In genomic region chr1:87108564-87108963, GRCm38 (mm10) we compare ENCODE assay signal across 40 mouse cellular contexts. TPM values are rescaled to one million over a fixed set of nuclear protein-coding genes. Genes with fewer than 3 reads are reported as not detected.
"Had no signal": no experiment of that assay in that cellular context is flagged by ENCODE, and none has a peak within 500 bp of the region (broad histone marks: within the 10 kb centered on the region; RNA-seq: fewer than 3 reads in every experiment).

No protein-coding gene starts in this region.

- H3K4me3 ChIP-seq: heart, adult 2 months; heart, embryonic 10.5 days; heart, embryonic 12.5 days; heart, embryonic 13.5 days; heart, embryonic 15.5 days; hindbrain, embryonic 10.5 days; hindbrain, embryonic 12.5 days; hindbrain, embryonic 13.5 days; hindbrain, embryonic 15.5 days; kidney, embryonic 15.5 days; layer of hippocampus, adult 2 months had no signal

- H3K4me1 ChIP-seq: heart, embryonic 10.5 days; heart, embryonic 12.5 days; heart, embryonic 13.5 days; heart, embryonic 15.5 days; hindbrain, embryonic 10.5 days; hindbrain, embryonic 12.5 days; hindbrain, embryonic 13.5 days; hindbrain, embryonic 15.5 days; kidney, embryonic 15.5 days had no signal

- H3K27ac ChIP-seq: heart, adult 2 months; heart, embryonic 10.5 days; heart, embryonic 13.5 days; heart, embryonic 15.5 days; hindbrain, embryonic 10.5 days; hindbrain, embryonic 12.5 days; hindbrain, embryonic 13.5 days; hindbrain, embryonic 14.5 days; hindbrain, embryonic 15.5 days; hindbrain, postnatal 0 days; kidney, embryonic 15.5 days; kidney, postnatal 0 days; layer of hippocampus, adult 2 months had no signal

- H3K9ac ChIP-seq: heart, embryonic 12.5 days; heart, embryonic 13.5 days; heart, embryonic 15.5 days; hindbrain, embryonic 12.5 days; hindbrain, embryonic 13.5 days; hindbrain, embryonic 14.5 days; hindbrain, embryonic 15.5 days; kidney, embryonic 15.5 days had no signal

- H3K4me2 ChIP-seq: heart, embryonic 11.5 days; heart, embryonic 12.5 days; heart, embryonic 13.5 days; heart, embryonic 15.5 days; hindbrain, embryonic 12.5 days; hindbrain, embryonic 13.5 days; hindbrain, embryonic 14.5 days; hindbrain, embryonic 15.5 days; kidney, embryonic 15.5 days had no signal

- H3K36me3 ChIP-seq: heart, embryonic 10.5 days; heart, embryonic 12.5 days; heart, embryonic 13.5 days; heart, embryonic 15.5 days; hindbrain, embryonic 10.5 days; hindbrain, embryonic 12.5 days; hindbrain, embryonic 13.5 days; hindbrain, embryonic 15.5 days; kidney, embryonic 15.5 days had no signal

- H3K9me3 ChIP-seq: heart, embryonic 10.5 days; heart, embryonic 12.5 days; heart, embryonic 13.5 days; heart, embryonic 15.5 days; hindbrain, embryonic 10.5 days; hindbrain, embryonic 12.5 days; hindbrain, embryonic 13.5 days; hindbrain, embryonic 15.5 days; kidney, embryonic 15.5 days had no signal

- H3K27me3 ChIP-seq: heart, embryonic 12.5 days; heart, embryonic 13.5 days; heart, embryonic 15.5 days; hindbrain, embryonic 12.5 days; hindbrain, embryonic 13.5 days; hindbrain, embryonic 15.5 days; kidney, embryonic 15.5 days had no signal

- DNase-seq: heart, adult 2 months; heart, postnatal 10 days; heart, postnatal 14 days; heart, postnatal 36 days; heart, postnatal 4 days; kidney, adult 11 months; kidney, adult 18-20 months; kidney, adult 2 months; kidney, adult 8-10 months; kidney, adult 9 months; kidney, postnatal 10 days; kidney, postnatal 14 days; kidney, postnatal 25 days; kidney, postnatal 36 days; kidney, postnatal 4 days; layer of hippocampus, adult 9-11 months; layer of hippocampus, postnatal 36 days had no signal

- ATAC-seq: hindbrain, embryonic 16.5 days; hindbrain, postnatal 0 days; inflammation-experienced regulatory T-cells, adult 6 months had no signal

RNA-seq across cellular contexts. Expression of gene Alpi, which starts 7.2 kb away (rescaled TPM):
- polyA plus RNA-seq: heart, embryonic 10.5 days; heart, embryonic 11.5 days; heart, embryonic 12.5 days; heart, embryonic 13.5 days; heart, embryonic 14.5 days; heart, embryonic 15.5 days; heart, postnatal 0 days; hindbrain, embryonic 10.5 days; hindbrain, embryonic 11.5 days; hindbrain, embryonic 12.5 days; hindbrain, embryonic 13.5 days; hindbrain, embryonic 14.5 days; hindbrain, embryonic 15.5 days; hindbrain, embryonic 16.5 days; hindbrain, postnatal 0 days; inflammation-experienced regulatory T-cells, adult 6 months; kidney, adult 2 months; kidney, embryonic 14.5 days; kidney, embryonic 15.5 days; kidney, postnatal 0 days had no signal

RNA-seq across cellular contexts. Expression of gene Akp3, which starts 16.2 kb away (rescaled TPM):
- polyA plus RNA-seq: heart, embryonic 10.5 days; heart, embryonic 11.5 days; heart, embryonic 12.5 days; heart, embryonic 13.5 days; heart, embryonic 14.5 days; heart, embryonic 15.5 days; heart, embryonic 16.5 days; heart, postnatal 0 days; hindbrain, embryonic 10.5 days; hindbrain, embryonic 11.5 days; hindbrain, embryonic 12.5 days; hindbrain, embryonic 13.5 days; hindbrain, embryonic 14.5 days; hindbrain, embryonic 15.5 days; hindbrain, postnatal 0 days; inflammation-experienced regulatory T-cells, adult 6 months; intestine, embryonic 14.5 days; kidney, adult 2 months; kidney, embryonic 14.5 days; kidney, embryonic 15.5 days; kidney, embryonic 16.5 days; kidney, postnatal 0 days had no signal

RNA-seq across cellular contexts. Expression of gene Alppl2, which starts 18.8 kb away (rescaled TPM):
- polyA plus RNA-seq: heart, adult 2 months; heart, embryonic 10.5 days; heart, embryonic 11.5 days; heart, embryonic 12.5 days; heart, embryonic 13.5 days; heart, embryonic 14.5 days; heart, embryonic 15.5 days; heart, embryonic 16.5 days; heart, postnatal 0 days; hindbrain, embryonic 10.5 days; hindbrain, embryonic 11.5 days; hindbrain, embryonic 12.5 days; hindbrain, embryonic 13.5 days; hindbrain, embryonic 14.5 days; hindbrain, embryonic 15.5 days; hindbrain, embryonic 16.5 days; hindbrain, postnatal 0 days; inflammation-experienced regulatory T-cells, adult 6 months; intestine, embryonic 14.5 days; kidney, adult 2 months; kidney, embryonic 14.5 days; kidney, embryonic 15.5 days; kidney, embryonic 16.5 days; kidney, postnatal 0 days had no signal

RNA-seq across cellular contexts. Expression of gene Ecel1, which starts 47.8 kb away (rescaled TPM):
- polyA plus RNA-seq: heart, embryonic 11.5 days had no signal
